Mouse (Mus musculus) midbrain, embryonic 11.5 days (tissue): ENCODE results near the gene Tex19.1. TPM values are rescaled to one million over a fixed set of nuclear protein-coding genes. Genes with fewer than 3 reads are reported as not detected.

Experiments used
- ATAC-seq: fragments of 200-750 bp; cut with Nextera tagmentation; 2 replicates; pipeline ENCODE4 v1.8.0; 2017; ENCODE audit warnings: moderate TSS enrichment, moderate library complexity; ENCODE audit not compliant: low FRiP score
- DNase-seq: peaks from one replicate; pipeline ENCODE4 v3.0.0; 2015; ENCODE audit warnings: low spot score; ENCODE audit errors: missing footprints
- H3K27ac ChIP-seq: fragments of 300-500 bp; sonication (generic); 2 replicates; pipeline ENCODE4 v1.5.1; 2014; ENCODE audit warnings: low read depth, low read length
- H3K27me3 ChIP-seq: fragments of 300-500 bp; sonication (generic); 2 replicates; pipeline ENCODE4 v1.6.1; 2014; ENCODE audit warnings: mild to moderate bottlenecking, low read length, moderate library complexity, mixed read lengths; ENCODE audit not compliant: control insufficient read depth, insufficient read depth
- H3K36me3 ChIP-seq: fragments of 300-500 bp; sonication (generic); 2 replicates; pipeline ENCODE4 v1.6.1; 2014; ENCODE audit warnings: mild to moderate bottlenecking, low read length, moderate library complexity, mixed read lengths; ENCODE audit not compliant: control insufficient read depth, insufficient read depth
- H3K4me1 ChIP-seq: fragments of 300-500 bp; sonication (generic); 2 replicates; pipeline ENCODE4 v1.6.1; 2014; ENCODE audit warnings: low read length; ENCODE audit not compliant: control insufficient read depth, insufficient read depth
- H3K4me2 ChIP-seq: fragments of 300-500 bp; sonication (generic); 2 replicates; pipeline ENCODE4 v1.6.1; 2014; ENCODE audit warnings: mild to moderate bottlenecking, moderate library complexity
- H3K4me3 ChIP-seq: fragments of 300-500 bp; sonication (generic); 2 replicates; pipeline ENCODE4 v1.5.1; 2014; ENCODE audit warnings: low read depth, low read length
- H3K9ac ChIP-seq: fragments of 300-500 bp; sonication (generic); 2 replicates; pipeline ENCODE4 v1.6.1; 2014; ENCODE audit warnings: low read length
- H3K9me3 ChIP-seq: fragments of 300-500 bp; sonication (generic); 2 replicates; pipeline ENCODE4 v1.6.1; 2016; ENCODE audit warnings: low read length; ENCODE audit not compliant: control insufficient read depth
- WGBS: fragments of 180-500 bp; shearing (Covaris S2); extraction: QIAGEN DNeasy Blood & Tissue Kit; methylation state at CpG from one replicate; pipeline ENCODE4 v1.1.7; 2014; 5-methylcytosine and 5-hydroxymethylcytosine counted together
- polyA plus RNA-seq: library from polyadenylated mRNA; unstranded; fragments of >200 nt; fragmentation: Nextera tagmentation; extraction: Ambion mirVana; gene quantifications from 2 replicates; pipeline ENCODE4 v1.2.1, GENCODE M21; 2014

The Tex19.1 gene
- polyA plus RNA-seq, 1 experiment from 2014 or later, result not detected

DNA sequence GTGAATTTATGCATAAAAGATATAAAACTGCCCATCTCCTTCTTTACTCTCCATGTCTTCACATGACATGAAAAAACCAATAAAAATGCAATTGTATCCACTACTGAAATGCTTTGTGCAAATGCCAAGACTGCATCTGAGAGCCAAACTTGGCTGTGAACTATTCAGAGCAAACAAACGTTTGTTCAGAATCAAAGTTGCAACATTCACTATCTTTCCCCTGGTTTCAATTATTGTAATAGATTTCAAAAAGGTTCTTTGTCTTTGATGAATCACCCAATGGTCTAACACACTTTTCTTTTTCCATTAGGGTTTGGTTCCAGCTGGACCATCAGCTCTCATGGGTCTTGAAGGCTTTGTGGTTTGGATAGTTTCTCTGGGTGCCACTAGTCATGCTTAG, 16.3 kb upstream of the Tex19.1 start:
- Histone ChIP-seq H3K27me3 (no peaks in the 10 kb centered on the region), H3K9me3 (no peaks in the 10 kb centered on the region), H3K27ac (no peak overlapping the region), H3K36me3 (no peaks in the 10 kb centered on the region), H3K4me2 (no peak overlapping the region), H3K4me1 (no peaks in the 10 kb centered on the region), H3K4me3 (no peak overlapping the region), H3K9ac (no peak overlapping the region)
- 80% methylated on average over 1 of the region's 1 CpGs for WGBS
- DNase-seq (no peak), ATAC-seq (no peak)

DNA sequence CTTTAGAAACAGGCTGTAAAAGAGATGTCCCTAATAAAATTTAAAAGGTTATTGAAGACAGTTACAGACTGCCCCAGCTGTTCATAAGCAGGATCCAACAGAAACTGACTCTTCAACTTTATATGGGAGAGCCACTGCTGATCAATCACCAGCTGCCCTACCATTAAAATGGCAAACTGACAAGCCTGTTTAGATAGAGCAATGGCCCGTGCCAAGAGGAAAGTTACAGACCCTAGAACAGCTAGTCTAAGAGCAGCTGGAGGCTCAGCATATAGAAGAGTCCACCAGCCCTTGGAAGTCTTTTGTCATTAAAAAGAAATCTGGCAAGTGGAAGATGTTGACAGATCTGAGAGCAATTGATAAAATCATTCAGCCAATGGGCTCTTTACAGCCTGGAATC, 11.3 kb upstream of the Tex19.1 start:
- H3K4me2 ChIP-seq, result no peak overlapping the region
- no peaks in the 10 kb centered on the region for H3K27me3 ChIP-seq
- H3K9ac ChIP-seq, result no peak overlapping the region
- no peak for DNase-seq
- no peaks in the 10 kb centered on the region for H3K4me1 ChIP-seq
- H3K27ac ChIP-seq, result no peak overlapping the region
- ATAC-seq, result no peak
- WGBS, result 59% methylated on average over 1 of the region's 1 CpGs
- H3K4me3 ChIP-seq, result no peak overlapping the region
- no peaks in the 10 kb centered on the region for H3K36me3 ChIP-seq
- no peaks in the 10 kb centered on the region for H3K9me3 ChIP-seq

DNA sequence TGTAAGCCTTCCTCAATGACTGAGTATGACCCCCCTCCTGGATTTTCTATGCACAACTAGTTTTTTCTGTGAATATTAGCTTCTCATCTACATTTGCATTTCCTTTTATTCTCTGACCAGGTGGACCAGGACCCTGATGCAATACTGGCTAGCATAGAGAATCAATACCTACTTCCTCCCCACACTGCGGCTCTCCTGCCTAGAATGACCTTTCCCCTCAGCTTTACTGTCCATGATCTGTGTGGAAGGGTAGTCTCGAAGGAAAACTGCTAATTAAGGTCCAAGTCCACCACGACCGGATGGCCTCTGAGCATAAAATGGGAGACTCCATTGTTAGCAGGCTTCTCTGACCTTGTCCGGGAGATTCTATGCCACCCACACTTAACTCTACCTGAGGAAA, 8.3 kb upstream of the Tex19.1 start:
- H3K4me1 ChIP-seq, result no peaks in the 10 kb centered on the region
- H3K9me3 ChIP-seq, result no peaks in the 10 kb centered on the region
- ATAC-seq (no peak), DNase-seq (no peak)
- 90% methylated on average over 5 of the region's 5 CpGs for WGBS
- no peaks in the 10 kb centered on the region for H3K27me3 ChIP-seq
- H3K4me2 ChIP-seq, result no peak overlapping the region
- H3K4me3 ChIP-seq, result no peak overlapping the region
- H3K27ac ChIP-seq, result no peak overlapping the region
- H3K9ac ChIP-seq, result no peak overlapping the region
- H3K36me3 ChIP-seq, result no peaks in the 10 kb centered on the region

DNA sequence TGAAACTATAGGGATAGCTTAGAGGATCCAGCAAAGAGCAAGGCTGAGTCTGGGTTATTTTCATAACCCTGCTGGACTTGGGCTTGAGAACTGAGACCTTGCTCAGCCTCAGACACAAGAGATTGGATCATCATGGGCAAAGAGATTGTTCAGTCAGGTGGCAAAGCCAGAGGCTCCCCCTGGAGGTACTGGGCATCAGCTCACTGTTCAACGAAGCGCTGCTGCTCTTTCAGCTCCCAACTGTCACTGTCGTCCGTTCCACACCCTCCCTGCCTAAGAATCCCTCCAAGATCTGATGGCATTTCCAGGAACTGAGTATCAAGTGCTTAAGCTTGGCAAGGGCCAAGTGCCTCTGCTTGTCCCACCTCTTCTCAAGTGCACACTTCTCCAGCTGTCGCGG, 7.2 kb upstream of the Tex19.1 start:
- H3K27ac ChIP-seq, result no peak overlapping the region
- no peaks in the 10 kb centered on the region for H3K9me3 ChIP-seq
- H3K4me3 ChIP-seq, result no peak overlapping the region
- H3K36me3 ChIP-seq, result no peaks in the 10 kb centered on the region
- H3K4me1 ChIP-seq, result no peaks in the 10 kb centered on the region
- DNase-seq (no peak), ATAC-seq (no peak)
- no peaks in the 10 kb centered on the region for H3K27me3 ChIP-seq
- no peak overlapping the region for H3K4me2 ChIP-seq
- H3K9ac ChIP-seq, result no peak overlapping the region
- WGBS, result 52% methylated on average over 6 of the region's 6 CpGs

DNA sequence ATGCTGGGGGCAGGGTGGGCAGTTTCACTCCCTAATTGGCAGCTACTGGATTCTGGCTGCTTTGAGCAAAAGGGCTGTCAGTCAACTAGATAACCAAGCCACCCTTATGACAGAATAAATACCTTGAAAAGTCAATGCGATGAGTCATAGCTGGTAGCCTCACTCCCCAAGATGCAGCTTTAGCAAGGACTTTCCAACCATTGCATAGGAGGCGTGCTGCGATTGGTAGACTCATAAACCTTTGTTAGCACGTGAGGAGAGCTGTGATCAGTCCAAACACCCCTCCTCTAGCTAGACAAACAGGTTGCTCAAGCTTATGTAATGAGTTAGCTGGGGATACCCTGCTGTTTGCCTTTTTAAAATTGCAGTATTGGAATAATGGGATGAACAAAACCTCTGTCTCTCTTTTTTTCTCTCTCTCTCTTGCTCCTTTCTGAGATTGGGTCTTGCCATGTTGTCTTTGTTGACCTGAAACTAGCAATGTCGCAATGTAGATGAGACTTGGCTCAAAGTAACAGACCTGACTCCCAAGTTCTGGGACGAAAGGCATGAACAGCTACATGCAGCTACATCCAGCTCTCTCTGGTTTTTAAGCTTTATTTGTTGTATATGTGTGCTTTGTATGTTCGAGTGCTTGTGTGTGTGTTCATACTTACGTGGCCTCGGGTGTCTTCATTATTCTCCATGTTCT, 2.5 kb upstream of the Tex19.1 start:
- Histone ChIP-seq H3K27me3 (no peaks in the 10 kb centered on the region), H3K4me2 (no peak overlapping the region), H3K4me3 (no peak overlapping the region), H3K4me1 (no peaks in the 10 kb centered on the region), H3K9ac (no peak overlapping the region), H3K27ac (no peak overlapping the region), H3K9me3 (no peaks in the 10 kb centered on the region), H3K36me3 (no peaks in the 10 kb centered on the region)
- ATAC-seq (no peak), DNase-seq (no peak)
- WGBS, result 79% methylated on average over 9 of the region's 9 CpGs

DNA sequence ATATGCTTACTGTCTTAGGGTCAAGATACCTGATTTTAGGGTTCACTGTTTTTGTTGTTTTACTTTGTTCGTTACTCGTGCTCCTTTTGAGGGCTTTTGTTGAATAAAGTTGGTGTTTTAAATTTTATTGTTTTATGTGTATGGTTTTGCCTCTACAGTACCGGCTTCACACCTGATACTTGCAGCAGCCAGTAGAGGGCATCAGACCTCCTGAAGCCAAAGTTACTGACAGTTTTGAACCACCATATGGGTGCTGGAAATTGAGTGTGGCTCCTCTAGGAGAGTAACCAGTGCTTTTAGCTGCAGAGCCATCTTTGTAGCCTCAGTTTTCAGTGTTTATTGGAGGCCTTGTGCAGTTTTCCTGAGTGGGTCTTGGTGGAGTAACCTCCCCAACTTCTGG, 2.2 kb downstream of the Tex19.1 start:
- Histone ChIP-seq H3K4me3 (no peak overlapping the region), H3K4me1 (no peaks in the 10 kb centered on the region), H3K36me3 (no peaks in the 10 kb centered on the region), H3K27me3 (no peaks in the 10 kb centered on the region), H3K27ac (no peak overlapping the region), H3K4me2 (no peak overlapping the region), H3K9me3 (no peaks in the 10 kb centered on the region), H3K9ac (no peak overlapping the region)
- no peak for DNase-seq
- no peak for ATAC-seq
- WGBS, result 86% methylated on average over 3 of the region's 3 CpGs

DNA sequence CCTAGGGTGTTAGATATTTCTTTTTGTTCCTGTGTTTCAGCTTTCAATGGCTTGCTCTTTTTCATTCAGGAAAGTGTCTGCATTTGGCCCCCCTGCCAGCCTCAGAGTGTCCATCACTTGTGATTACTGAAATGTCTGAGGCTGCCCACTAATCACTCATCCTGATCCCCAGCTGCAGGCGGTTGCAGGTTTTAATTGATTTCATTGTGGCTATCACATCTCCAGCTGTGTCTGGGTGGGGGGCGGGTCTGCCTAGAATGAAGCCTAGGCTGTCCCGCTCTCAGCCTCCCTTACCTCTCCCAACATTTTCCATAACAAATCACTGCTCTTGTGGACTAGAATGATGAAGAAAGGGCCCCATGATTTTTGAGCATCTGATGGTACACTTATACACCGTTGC, 8.3 kb downstream of the Tex19.1 start:
- H3K4me3 ChIP-seq, result no peak overlapping the region
- ATAC-seq (no peak), DNase-seq (no peak)
- H3K9ac ChIP-seq, result no peak overlapping the region
- H3K4me2 ChIP-seq, result no peak overlapping the region
- H3K27ac ChIP-seq, result no peak overlapping the region
- peaks cover 7% of the 10 kb centered on the region; the same call in 1 of the 2 replicates for H3K4me1 ChIP-seq
- no peaks in the 10 kb centered on the region for H3K9me3 ChIP-seq
- H3K27me3 ChIP-seq, result peaks cover 27% of the 10 kb centered on the region
- no peaks in the 10 kb centered on the region for H3K36me3 ChIP-seq
- 21% methylated on average over 4 of the region's 4 CpGs for WGBS

DNA sequence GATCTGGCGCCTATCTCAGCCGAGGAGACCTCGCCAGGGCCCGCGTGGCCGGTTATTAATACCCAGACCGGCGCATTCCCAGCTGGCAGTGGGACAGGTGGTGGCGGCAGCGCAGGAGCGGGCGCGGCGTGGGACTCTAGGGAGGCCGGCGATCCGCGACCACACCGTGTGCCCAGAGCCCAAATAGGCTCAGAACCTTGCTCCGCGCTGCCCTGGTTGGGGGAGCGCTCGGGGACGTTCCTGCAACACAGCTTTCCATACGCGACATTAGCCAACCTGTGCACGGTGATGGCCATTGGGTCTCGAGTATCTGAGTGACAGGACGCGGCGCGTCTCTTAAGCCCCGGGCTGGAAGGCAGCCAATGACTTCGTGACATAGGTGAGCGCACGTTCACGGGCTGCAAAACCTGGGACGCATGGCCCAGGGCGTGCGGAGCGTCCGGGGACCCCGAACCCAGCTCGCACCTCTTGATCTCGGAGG, 10.5 kb downstream of the Tex19.1 start:
- H3K9me3 ChIP-seq, result no peaks in the 10 kb centered on the region
- H3K4me3 ChIP-seq, result peak overlapping the region; percentile 25
- H3K27me3 ChIP-seq, result peaks cover 27% of the 10 kb centered on the region
- DNase-seq, result peak; percentile 89
- H3K27ac ChIP-seq, result no peak overlapping the region
- H3K4me1 ChIP-seq, result peaks cover 7% of the 10 kb centered on the region; the same call in 1 of the 2 replicates
- 1% methylated on average over 45 of the region's 45 CpGs for WGBS
- ATAC-seq, result no peak
- H3K36me3 ChIP-seq, result no peaks in the 10 kb centered on the region
- peak overlapping the region; percentile 54 for H3K4me2 ChIP-seq
- no peak overlapping the region for H3K9ac ChIP-seq

DNA sequence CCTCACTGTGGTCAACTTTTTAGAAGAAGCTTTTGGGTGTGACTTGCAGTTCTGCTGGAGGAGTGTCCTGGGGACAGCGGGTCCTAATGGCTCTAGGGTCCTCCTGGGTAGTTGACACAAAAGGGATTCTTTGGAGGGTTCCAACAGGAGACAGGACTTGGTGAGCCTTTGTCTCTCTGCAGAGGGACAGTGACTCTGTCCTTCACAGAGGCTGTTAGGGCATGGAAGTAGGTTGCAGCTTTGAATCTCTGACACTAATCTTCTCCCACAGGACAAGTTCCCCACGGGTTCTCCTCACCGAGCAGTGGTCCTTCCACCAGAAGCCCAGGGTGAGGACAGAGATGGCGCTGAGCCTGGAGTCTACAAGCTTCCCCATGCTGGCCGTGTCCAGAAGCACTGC, 14.0 kb downstream of the Tex19.1 start, which contains the start of gene Uts2r:
Gene Uts2r (plus strand): TSS at position 301 of the 400 bp plus-strand sequence.
- DNase-seq, result no peak
- Histone ChIP-seq H3K27me3 (peaks cover 27% of the 10 kb centered on the region), H3K4me1 (peaks cover 5% of the 10 kb centered on the region; the same call in 1 of the 2 replicates), H3K27ac (no peak within 1 kb of the TSS), H3K9ac (no peak within 1 kb of the TSS), H3K9me3 (no peaks in the 10 kb centered on the region), H3K4me3 (no peak within 1 kb of the TSS), H3K36me3 (no peaks in the 10 kb centered on the region), H3K4me2 (no peak within 1 kb of the TSS)
- ATAC-seq, result no peak
- WGBS, result 86% methylated on average over 5 of the region's 5 CpGs
